ENCODE assay signal across 13 mouse cellular contexts in the genomic region with DNA sequence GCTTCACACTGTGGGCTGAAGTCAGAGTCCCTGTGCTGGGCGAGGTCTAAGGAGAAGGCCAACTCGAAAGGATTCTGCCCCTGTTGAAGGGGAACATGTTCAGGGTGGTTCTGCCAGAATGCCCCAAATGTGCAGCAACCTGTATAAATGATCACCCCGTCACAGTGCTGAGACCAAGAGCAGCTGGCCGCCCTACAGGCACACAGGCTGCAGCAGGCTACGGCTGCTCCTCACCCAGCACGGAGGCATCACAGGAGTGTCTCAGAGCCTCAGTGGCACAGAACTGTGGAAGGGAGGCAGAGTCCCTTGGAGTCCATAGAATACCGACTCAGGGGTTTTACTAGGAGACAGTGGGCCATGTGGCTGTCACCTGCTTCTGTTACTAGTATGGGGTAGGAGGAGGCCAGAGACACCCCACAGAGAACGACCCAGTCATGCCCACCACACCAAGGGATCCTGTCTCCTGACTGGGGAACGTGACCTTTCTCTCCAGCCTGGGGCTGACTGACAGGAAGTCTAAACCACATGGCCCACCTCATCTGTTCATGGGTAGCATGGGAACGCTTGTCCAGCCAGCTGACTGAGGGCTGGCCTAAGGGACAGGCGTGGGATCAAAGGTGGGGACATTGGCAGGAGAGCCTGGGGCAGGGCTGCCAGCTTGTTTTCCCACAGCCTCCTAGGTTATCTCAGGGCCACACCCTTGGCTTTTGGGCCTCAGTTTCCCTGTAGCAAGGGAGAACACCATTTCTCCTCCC. TPM values are rescaled to one million over a fixed set of nuclear protein-coding genes. Genes with fewer than 3 reads are reported as not detected.
DNase-seq lines count a peak whose midpoint lies in the region; ATAC-seq lines count a peak whose summit lies in the region.
"Had no signal": no experiment of that assay in that cellular context is flagged by ENCODE, and none has a peak within 500 bp of the region (broad histone marks: within the 10 kb centered on the region; RNA-seq: fewer than 3 reads in every experiment).

No protein-coding gene starts in this region.

- no peaks in the 10 kb centered on the region for H3K27me3 ChIP-seq in embryonic facial prominence, embryonic 13.5 days
- H3K27me3 ChIP-seq in embryonic facial prominence, embryonic 10.5 days (replicated peaks; ENCODE audit: low read depth, poor library complexity, severe bottlenecking): no peaks in the 10 kb centered on the region
- H3K27me3 ChIP-seq in hindbrain, embryonic 13.5 days: no peaks in the 10 kb centered on the region
- no peaks in the 10 kb centered on the region for H3K27me3 ChIP-seq in hindbrain, embryonic 16.5 days (replicated peaks; ENCODE audit: control insufficient read depth, insufficient read depth, low read length)
- H3K27me3 ChIP-seq in megakaryocyte, embryonic 14.5 days (replicated peaks): no peaks in the 10 kb centered on the region
- no peaks in the 10 kb centered on the region for H3K27me3 ChIP-seq in limb, embryonic 12.5 days
- H3K27me3 ChIP-seq: lung, embryonic 15.5 days had no signal

- WGBS in embryonic facial prominence, embryonic 13.5 days: 73% methylated on average over 11 of the region's 11 CpGs
- WGBS in embryonic facial prominence, embryonic 10.5 days: 77% methylated on average over 11 of the region's 11 CpGs
- 79% methylated on average over 11 of the region's 11 CpGs for whole genome bisulfite sequencing in hindbrain, embryonic 13.5 days
- WGBS in hindbrain, embryonic 16.5 days: 81% methylated on average over 11 of the region's 11 CpGs
- WGBS in limb, embryonic 12.5 days: 74% methylated on average over 11 of the region's 11 CpGs

- H3K27ac ChIP-seq in embryonic facial prominence, embryonic 13.5 days: no peak overlapping the region
- H3K27ac ChIP-seq in embryonic facial prominence, embryonic 10.5 days (replicated peaks): no peak overlapping the region
- H3K27ac ChIP-seq in hindbrain, embryonic 13.5 days: no peak overlapping the region
- H3K27ac ChIP-seq in hindbrain, embryonic 16.5 days (ENCODE audit: low read depth, low read length): no peak overlapping the region
- H3K27ac ChIP-seq in limb, embryonic 12.5 days: no peak overlapping the region
- H3K27ac ChIP-seq: lung, embryonic 15.5 days; stomach, postnatal 0 days had no signal

- DNase-seq in embryonic facial prominence, embryonic 10.5 days (ENCODE audit: low spot score): no peak
- DNase-seq in left cerebral cortex, adult 18-20 months (ENCODE audit: low spot score in 2 of 2): no peak
- DNase-seq: adrenal gland, postnatal 25 days; gastrocnemius, postnatal 36 days; right cerebral cortex, postnatal 25 days had no signal

- no peak overlapping the region for H3K4me3 ChIP-seq in embryonic facial prominence, embryonic 13.5 days
- H3K4me3 ChIP-seq in embryonic facial prominence, embryonic 10.5 days: no peak overlapping the region
- H3K4me3 ChIP-seq in hindbrain, embryonic 13.5 days: no peak overlapping the region
- no peak overlapping the region for H3K4me3 ChIP-seq in hindbrain, embryonic 16.5 days (ENCODE audit: low read length)
- peak overlapping the region; percentile 98 for H3K4me3 ChIP-seq in megakaryocyte, embryonic 14.5 days (replicated peaks)
- no peak overlapping the region; the same call in 1 of the 2 replicates for H3K4me3 ChIP-seq in limb, embryonic 12.5 days (replicated peaks)
- H3K4me3 ChIP-seq: lung, embryonic 15.5 days had no signal

- no peaks in the 10 kb centered on the region for H3K9me3 ChIP-seq in embryonic facial prominence, embryonic 13.5 days
- no peaks in the 10 kb centered on the region for H3K9me3 ChIP-seq in embryonic facial prominence, embryonic 10.5 days
- H3K9me3 ChIP-seq in hindbrain, embryonic 13.5 days: no peaks in the 10 kb centered on the region
- no peaks in the 10 kb centered on the region for H3K9me3 ChIP-seq in hindbrain, embryonic 16.5 days (ENCODE audit: control insufficient read depth, low read length)
- no peaks in the 10 kb centered on the region for H3K9me3 ChIP-seq in megakaryocyte, embryonic 14.5 days
- no peaks in the 10 kb centered on the region for H3K9me3 ChIP-seq in limb, embryonic 12.5 days
- H3K9me3 ChIP-seq: lung, embryonic 15.5 days had no signal

- no peak for ATAC-seq in embryonic facial prominence, embryonic 13.5 days (ENCODE audit: insufficient number of reproducible peaks, insufficient read depth, low FRiP score, low TSS enrichment, low read depth)
- no peak for ATAC-seq in hindbrain, embryonic 13.5 days (ENCODE audit: low FRiP score)
- no peak for ATAC-seq in hindbrain, embryonic 16.5 days
- no peak for ATAC-seq in megakaryocyte, adult 5-6 weeks (ENCODE audit: poor library complexity, severe bottlenecking)
- no peak for ATAC-seq in limb, embryonic 12.5 days (ENCODE audit: insufficient number of reproducible peaks, insufficient read depth, low FRiP score, low TSS enrichment, low read depth)

- H3K9ac ChIP-seq in embryonic facial prominence, embryonic 13.5 days: peak overlapping the region; percentile 94
- H3K9ac ChIP-seq in hindbrain, embryonic 13.5 days: peak overlapping the region; percentile 99
- H3K9ac ChIP-seq in hindbrain, embryonic 16.5 days (ENCODE audit: low read depth, low read length): no peak overlapping the region
- 0 out of 2 replicates have a peak overlapping the region, but pooled peaks have one; percentile 12 for H3K9ac ChIP-seq in limb, embryonic 12.5 days (replicated peaks)
- H3K9ac ChIP-seq: lung, embryonic 15.5 days had no signal

- peaks cover 36% of the 10 kb centered on the region for H3K4me1 ChIP-seq in embryonic facial prominence, embryonic 13.5 days
- peaks cover 42% of the 10 kb centered on the region for H3K4me1 ChIP-seq in embryonic facial prominence, embryonic 10.5 days
- H3K4me1 ChIP-seq in hindbrain, embryonic 13.5 days (replicated peaks): peaks cover 60% of the 10 kb centered on the region
- H3K4me1 ChIP-seq in hindbrain, embryonic 16.5 days (ENCODE audit: control insufficient read depth, insufficient read depth, low read depth, low read length): peaks cover 34% of the 10 kb centered on the region
- peaks cover 80% of the 10 kb centered on the region for H3K4me1 ChIP-seq in megakaryocyte, embryonic 14.5 days
- H3K4me1 ChIP-seq in limb, embryonic 12.5 days (replicated peaks): peaks cover 36% of the 10 kb centered on the region

- no peak overlapping the region for H3K4me2 ChIP-seq in embryonic facial prominence, embryonic 13.5 days
- no peak overlapping the region for H3K4me2 ChIP-seq in hindbrain, embryonic 13.5 days
- no peak overlapping the region for H3K4me2 ChIP-seq in hindbrain, embryonic 16.5 days (ENCODE audit: low read length)
- no peak overlapping the region for H3K4me2 ChIP-seq in limb, embryonic 12.5 days
- H3K4me2 ChIP-seq: lung, embryonic 15.5 days had no signal

- peaks cover 69% of the 10 kb centered on the region for H3K36me3 ChIP-seq in embryonic facial prominence, embryonic 13.5 days
- H3K36me3 ChIP-seq in embryonic facial prominence, embryonic 10.5 days (replicated peaks): peaks cover 75% of the 10 kb centered on the region
- H3K36me3 ChIP-seq in hindbrain, embryonic 13.5 days: peaks cover 50% of the 10 kb centered on the region
- peaks cover 33% of the 10 kb centered on the region for H3K36me3 ChIP-seq in hindbrain, embryonic 16.5 days (ENCODE audit: control insufficient read depth, insufficient read depth, low read length)
- peaks cover 81% of the 10 kb centered on the region for H3K36me3 ChIP-seq in megakaryocyte, embryonic 14.5 days (replicated peaks; ENCODE audit: low read length)
- H3K36me3 ChIP-seq in limb, embryonic 12.5 days: peaks cover 71% of the 10 kb centered on the region

RNA-seq across cellular contexts. Expression of a gene that starts 5.8 kb away (rescaled TPM):
- 78.3 and 86.3 TPM in 2 replicates for polyA plus RNA-seq in embryonic facial prominence, embryonic 13.5 days (2015; fragmentation: Nextera tagmentation; extraction: Ambion mirVana)
- polyA plus RNA-seq in embryonic facial prominence, embryonic 10.5 days (2016; fragmentation: Nextera tagmentation; extraction: Ambion mirVana): 118 and 119 TPM in 2 replicates
- 55.4 and 56.2 TPM in 2 replicates for polyA plus RNA-seq in hindbrain, embryonic 13.5 days (2015; fragmentation: Nextera tagmentation; extraction: Ambion mirVana)
- polyA plus RNA-seq in hindbrain, embryonic 16.5 days (2015; fragmentation: Nextera tagmentation; extraction: Ambion mirVana): 35.6 and 55.7 TPM in 2 replicates
- polyA plus RNA-seq in megakaryocyte, embryonic 14.5 days (2012; ENCODE audit: insufficient read depth, low replicate concordance): 472 and 996 TPM in 2 replicates
- total RNA-seq in megakaryocyte, adult 5-6 weeks (2015): 53.5 and 61.1 TPM in 2 replicates
- 63.3 and 74.8 TPM in 2 replicates for total RNA-seq in megakaryocyte, adult 5-6 weeks (2017)
- polyA plus RNA-seq in limb, embryonic 12.5 days (2016; fragmentation: Nextera tagmentation; extraction: Ambion mirVana): 122 and 124 TPM in 2 replicates
- total RNA-seq in left cerebral cortex, adult 18-20 months (2021): 10 to 100 TPM; 43.3 to 47.7 TPM

RNA-seq across cellular contexts. Expression of a gene that starts 15.2 kb away (rescaled TPM):
- polyA plus RNA-seq in embryonic facial prominence, embryonic 13.5 days (2015; fragmentation: Nextera tagmentation; extraction: Ambion mirVana): 76.8 and 82.4 TPM in 2 replicates
- 83.2 and 84.8 TPM in 2 replicates for polyA plus RNA-seq in embryonic facial prominence, embryonic 10.5 days (2016; fragmentation: Nextera tagmentation; extraction: Ambion mirVana)
- polyA plus RNA-seq in hindbrain, embryonic 13.5 days (2015; fragmentation: Nextera tagmentation; extraction: Ambion mirVana): 75.7 and 77.8 TPM in 2 replicates
- 21.2 and 83.2 TPM in 2 replicates for polyA plus RNA-seq in hindbrain, embryonic 16.5 days (2015; fragmentation: Nextera tagmentation; extraction: Ambion mirVana)
- 91.6 and 121 TPM in 2 replicates for polyA plus RNA-seq in megakaryocyte, embryonic 14.5 days (2012; ENCODE audit: insufficient read depth, low replicate concordance)
- 8.4 and 10.3 TPM in 2 replicates for total RNA-seq in megakaryocyte, adult 5-6 weeks (2015)
- 16.5 and 30.1 TPM in 2 replicates for total RNA-seq in megakaryocyte, adult 5-6 weeks (2017)
- 95.8 and 102 TPM in 2 replicates for polyA plus RNA-seq in limb, embryonic 12.5 days (2016; fragmentation: Nextera tagmentation; extraction: Ambion mirVana)
- total RNA-seq in left cerebral cortex, adult 18-20 months (2021): 10 to 100 TPM; 87.6 to 93.8 TPM

RNA-seq across cellular contexts. Expression of a gene that starts 29.7 kb away (rescaled TPM):
- polyA plus RNA-seq in embryonic facial prominence, embryonic 13.5 days (2015; fragmentation: Nextera tagmentation; extraction: Ambion mirVana): 45.8 and 46.3 TPM in 2 replicates
- 54.4 and 54.7 TPM in 2 replicates for polyA plus RNA-seq in embryonic facial prominence, embryonic 10.5 days (2016; fragmentation: Nextera tagmentation; extraction: Ambion mirVana)
- 51.8 and 56.8 TPM in 2 replicates for polyA plus RNA-seq in hindbrain, embryonic 13.5 days (2015; fragmentation: Nextera tagmentation; extraction: Ambion mirVana)
- 56.9 and 59.5 TPM in 2 replicates for polyA plus RNA-seq in hindbrain, embryonic 16.5 days (2015; fragmentation: Nextera tagmentation; extraction: Ambion mirVana)
- 61.8 and 135 TPM in 2 replicates for polyA plus RNA-seq in megakaryocyte, embryonic 14.5 days (2012; ENCODE audit: insufficient read depth, low replicate concordance)
- total RNA-seq in megakaryocyte, adult 5-6 weeks (2015): 61.8 and 72.0 TPM in 2 replicates
- total RNA-seq in megakaryocyte, adult 5-6 weeks (2017): 65.0 and 77.3 TPM in 2 replicates
- 51.1 and 51.7 TPM in 2 replicates for polyA plus RNA-seq in limb, embryonic 12.5 days (2016; fragmentation: Nextera tagmentation; extraction: Ambion mirVana)
- total RNA-seq in left cerebral cortex, adult 18-20 months (2021): 10 to 100 TPM; 17.1 to 17.2 TPM

RNA-seq across cellular contexts. Expression of a gene that starts 29.9 kb away (rescaled TPM):
- 24.0 and 29.2 TPM in 2 replicates for polyA plus RNA-seq in embryonic facial prominence, embryonic 13.5 days (2015; fragmentation: Nextera tagmentation; extraction: Ambion mirVana)
- 10.5 and 10.8 TPM in 2 replicates for polyA plus RNA-seq in embryonic facial prominence, embryonic 10.5 days (2016; fragmentation: Nextera tagmentation; extraction: Ambion mirVana)
- polyA plus RNA-seq in hindbrain, embryonic 13.5 days (2015; fragmentation: Nextera tagmentation; extraction: Ambion mirVana): 36.4 and 42.8 TPM in 2 replicates
- polyA plus RNA-seq in hindbrain, embryonic 16.5 days (2015; fragmentation: Nextera tagmentation; extraction: Ambion mirVana): 43.7 and 50.4 TPM in 2 replicates
- polyA plus RNA-seq in megakaryocyte, embryonic 14.5 days (2012; ENCODE audit: insufficient read depth, low replicate concordance): 19.4 and 27.8 TPM in 2 replicates
- 11.3 and 14.2 TPM in 2 replicates for total RNA-seq in megakaryocyte, adult 5-6 weeks (2015)
- total RNA-seq in megakaryocyte, adult 5-6 weeks (2017): 4.4 and 6.6 TPM in 2 replicates
- 12.5 and 16.5 TPM in 2 replicates for polyA plus RNA-seq in limb, embryonic 12.5 days (2016; fragmentation: Nextera tagmentation; extraction: Ambion mirVana)
- 10 to 100 TPM; 42.6 to 45.2 TPM for total RNA-seq in left cerebral cortex, adult 18-20 months (2021)

RNA-seq across cellular contexts. Expression of a gene that starts 49.5 kb away (rescaled TPM):
- 131 and 169 TPM in 2 replicates for polyA plus RNA-seq in embryonic facial prominence, embryonic 13.5 days (2015; fragmentation: Nextera tagmentation; extraction: Ambion mirVana)
- 198 TPM in 2 replicates for polyA plus RNA-seq in embryonic facial prominence, embryonic 10.5 days (2016; fragmentation: Nextera tagmentation; extraction: Ambion mirVana)
- 98.5 and 102 TPM in 2 replicates for polyA plus RNA-seq in hindbrain, embryonic 13.5 days (2015; fragmentation: Nextera tagmentation; extraction: Ambion mirVana)
- 24.9 and 77.7 TPM in 2 replicates for polyA plus RNA-seq in hindbrain, embryonic 16.5 days (2015; fragmentation: Nextera tagmentation; extraction: Ambion mirVana)
- polyA plus RNA-seq in megakaryocyte, embryonic 14.5 days (2012; ENCODE audit: insufficient read depth, low replicate concordance): 476 and 617 TPM in 2 replicates
- total RNA-seq in megakaryocyte, adult 5-6 weeks (2015): 34.5 and 46.0 TPM in 2 replicates
- 127 and 144 TPM in 2 replicates for total RNA-seq in megakaryocyte, adult 5-6 weeks (2017)
- polyA plus RNA-seq in limb, embryonic 12.5 days (2016; fragmentation: Nextera tagmentation; extraction: Ambion mirVana): 239 and 260 TPM in 2 replicates
- 100 to 1,000 TPM; 253 to 267 TPM for total RNA-seq in left cerebral cortex, adult 18-20 months (2021)
